Mouse (Mus musculus) heart, embryonic 12.5 days (tissue): ENCODE results near the gene Brk1. TPM values are rescaled to one million over a fixed set of nuclear protein-coding genes. Genes with fewer than 3 reads are reported as not detected.
A peak's percentile ranks its signal among the peaks of the same experiment; 100 is the strongest.

ENCODE experiments used
- ATAC-seq: fragments of 200-750 bp; cut with Nextera tagmentation; 2 replicates; pipeline ENCODE4 v1.8.0; 2017; ENCODE audit warnings: moderate TSS enrichment, moderate library complexity; ENCODE audit not compliant: insufficient number of reproducible peaks, low FRiP score
- H3K27ac ChIP-seq: fragments of 300-500 bp; sonication (generic); 2 replicates; pipeline ENCODE4 v1.5.1; 2016; ENCODE audit warnings: mild to moderate bottlenecking, moderate library complexity; ENCODE audit not compliant: poor library complexity, severe bottlenecking
- H3K27me3 ChIP-seq: fragments of 300-500 bp; sonication (generic); replicated peaks from 2 replicates; pipeline ENCODE4 v1.6.1; 2016; ENCODE audit warnings: mild to moderate bottlenecking, moderate library complexity
- H3K36me3 ChIP-seq: fragments of 300-500 bp; sonication (generic); 2 replicates; pipeline ENCODE4 v1.6.1; 2016; ENCODE audit warnings: mild to moderate bottlenecking, moderate library complexity
- H3K4me1 ChIP-seq: fragments of 300-500 bp; sonication (generic); replicated peaks from 2 replicates; pipeline ENCODE4 v1.6.1; 2016; ENCODE audit warnings: mild to moderate bottlenecking
- H3K4me2 ChIP-seq: fragments of 300-500 bp; sonication (generic); 2 replicates; pipeline ENCODE4 v1.6.1; 2016; ENCODE audit warnings: mild to moderate bottlenecking, moderate library complexity
- H3K4me3 ChIP-seq: fragments of 300-500 bp; sonication (generic); 2 replicates; pipeline ENCODE4 v1.5.1; 2016; ENCODE audit warnings: mild to moderate bottlenecking
- H3K9ac ChIP-seq: fragments of 300-500 bp; sonication (generic); 2 replicates; pipeline ENCODE4 v1.6.1; 2016; ENCODE audit warnings: mild to moderate bottlenecking, moderate library complexity
- H3K9me3 ChIP-seq: fragments of 300-500 bp; sonication (generic); replicated peaks from 2 replicates; pipeline ENCODE4 v1.6.1; 2016; ENCODE audit warnings: mild to moderate bottlenecking, moderate library complexity
- WGBS: fragments of 180-500 bp; shearing (Covaris S2); methylation state at CpG from one replicate; pipeline ENCODE4 v1.1.7; 2016; 5-methylcytosine and 5-hydroxymethylcytosine counted together
- polyA plus RNA-seq: library from polyadenylated mRNA; unstranded; fragments of >200 nt; fragmentation: Nextera tagmentation; extraction: Ambion mirVana; gene quantifications from 2 replicates; pipeline ENCODE4 v1.2.1, GENCODE M21; 2016

Brk1 gene
- 156 and 165 TPM in 2 replicates for polyA plus RNA-seq

DNA sequence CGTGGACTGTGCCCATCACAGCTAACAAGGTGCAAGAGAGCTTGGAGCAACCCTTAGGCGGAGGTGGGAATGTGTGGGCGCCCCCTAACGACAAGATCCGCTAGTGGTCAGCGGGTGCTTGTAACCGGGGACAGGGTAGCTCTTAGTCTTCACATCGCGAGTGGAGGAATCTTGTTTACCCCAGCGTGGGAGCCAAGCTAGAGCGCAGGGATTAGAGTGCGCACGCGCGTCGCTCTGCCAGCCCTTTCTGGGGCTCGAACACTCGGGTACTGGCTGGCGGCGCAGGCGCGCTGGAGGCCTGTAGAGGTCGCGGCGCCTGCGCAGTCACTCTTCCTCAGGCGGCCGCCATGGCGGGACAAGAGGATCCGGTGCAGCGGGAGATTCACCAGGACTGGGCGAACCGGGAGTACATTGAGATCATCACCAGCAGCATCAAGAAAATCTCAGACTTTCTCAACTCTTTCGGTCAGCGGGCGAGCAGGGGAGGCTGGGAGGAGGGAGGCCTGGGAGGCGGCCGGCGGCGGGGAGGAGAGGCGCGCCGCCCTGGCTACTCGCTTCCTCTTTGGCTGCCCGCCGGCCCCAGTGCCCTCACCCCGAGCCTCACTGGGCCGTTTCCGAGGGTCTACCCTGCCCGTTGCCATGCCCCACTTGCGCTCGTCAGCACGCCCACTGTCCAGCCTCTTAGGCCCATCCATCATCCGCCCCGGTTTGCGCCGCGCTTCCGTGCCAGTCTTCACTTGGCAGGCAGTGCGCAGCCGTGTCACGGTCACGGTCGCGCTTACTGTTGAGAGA is at the start of gene Brk1:
Brk1 (plus strand) TSS at position 341 of the 792 bp plus-strand sequence.
- no peaks in the 10 kb centered on the region for H3K27me3 ChIP-seq
- H3K4me1 ChIP-seq, result peaks cover 15% of the 10 kb centered on the region
- peak within 1 kb of the TSS; percentile 78 for H3K27ac ChIP-seq
- no peaks in the 10 kb centered on the region for H3K9me3 ChIP-seq
- H3K36me3 ChIP-seq, result no peaks in the 10 kb centered on the region
- peak within 1 kb of the TSS; percentile 86 for H3K4me2 ChIP-seq
- peak within 1 kb of the TSS; percentile 90 for H3K4me3 ChIP-seq
- H3K9ac ChIP-seq, result peak within 1 kb of the TSS; percentile 93
- peak; percentile 95 for ATAC-seq
- under 1% methylated on average over 65 of the region's 65 CpGs for WGBS

DNA sequence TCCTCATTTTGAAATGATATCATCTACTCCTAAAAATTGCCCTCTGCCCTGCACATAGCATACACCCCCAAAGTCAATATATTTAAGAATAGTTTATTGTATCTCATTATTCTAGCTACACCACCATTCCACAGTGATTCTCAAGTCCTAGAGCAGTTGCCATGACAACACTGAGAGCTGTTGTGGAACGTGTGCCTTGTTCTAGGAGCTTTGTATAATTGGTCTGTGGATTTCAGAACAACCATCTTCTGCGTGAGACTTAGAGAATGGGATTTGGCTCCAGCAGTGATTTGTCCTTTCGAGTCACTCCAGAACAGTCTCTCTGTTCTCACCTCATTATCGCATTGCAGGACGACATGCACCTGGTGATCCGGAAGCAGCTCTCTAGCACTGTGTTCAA is 44.8 kb upstream of the Brk1 start:
- no peak for ATAC-seq
- 78% methylated on average over 6 of the region's 6 CpGs for WGBS

DNA sequence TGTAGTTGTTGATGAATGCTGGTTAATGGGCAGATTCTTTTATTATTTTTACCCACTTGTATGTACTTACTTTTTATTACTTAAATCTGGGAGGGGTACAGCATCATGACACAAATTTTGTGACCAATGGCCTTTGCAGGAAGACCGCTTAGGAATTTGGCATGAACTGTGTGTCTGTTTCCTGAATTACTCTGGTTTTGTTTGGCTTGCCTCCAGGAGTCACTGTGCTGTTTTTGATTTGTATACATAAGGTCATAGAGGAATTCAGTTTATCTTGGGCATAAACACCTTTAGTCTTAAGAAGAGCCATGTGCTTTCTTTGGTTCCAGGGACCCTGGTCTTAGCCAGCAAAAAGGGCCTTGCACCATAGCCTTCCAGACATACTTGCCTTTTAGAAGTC is 40.0 kb upstream of the Brk1 start:
- Histone ChIP-seq H3K9me3 (no peaks in the 10 kb centered on the region), H3K4me3 (no peak overlapping the region), H3K27me3 (no peaks in the 10 kb centered on the region), H3K4me1 (no peaks in the 10 kb centered on the region), H3K9ac (no peak overlapping the region), H3K27ac (no peak overlapping the region), H3K4me2 (no peak overlapping the region), H3K36me3 (peaks cover 50% of the 10 kb centered on the region)
- WGBS, result 67% methylated on average over 1 of the region's 1 CpGs
- no peak for ATAC-seq

More for the DNA sequence above, 44.8 kb upstream of the Brk1 start:
- Histone ChIP-seq H3K27ac (no peak overlapping the region), H3K4me3 (no peak overlapping the region), H3K4me2 (no peak overlapping the region), H3K9ac (no peak overlapping the region), H3K36me3 (peaks cover 40% of the 10 kb centered on the region), H3K27me3 (no peaks in the 10 kb centered on the region), H3K4me1 (no peaks in the 10 kb centered on the region), H3K9me3 (no peaks in the 10 kb centered on the region)

DNA sequence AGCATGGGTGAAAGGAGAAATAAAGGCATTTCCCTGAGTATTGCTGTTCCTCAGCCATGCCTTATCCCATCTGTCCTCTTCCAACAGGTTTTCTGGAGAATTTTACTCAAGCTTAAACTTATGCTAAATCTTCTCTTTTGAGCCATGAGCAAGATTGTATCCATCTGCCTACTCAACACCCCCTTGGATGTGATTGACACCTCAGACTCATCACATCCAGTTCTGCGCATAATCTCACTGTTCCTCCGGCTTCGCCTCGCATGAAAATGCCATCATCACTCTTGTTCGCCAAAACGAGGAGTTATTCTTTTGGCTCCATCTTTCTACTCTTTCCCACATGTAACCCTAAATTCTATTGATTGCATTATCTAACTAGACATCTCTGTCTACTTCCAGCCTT is 28.5 kb upstream of the Brk1 start:
- ATAC-seq, result no peak
- H3K9me3 ChIP-seq, result no peaks in the 10 kb centered on the region
- H3K27ac ChIP-seq, result no peak overlapping the region
- no peak overlapping the region for H3K4me2 ChIP-seq
- peaks cover 60% of the 10 kb centered on the region for H3K36me3 ChIP-seq
- no peak overlapping the region for H3K4me3 ChIP-seq
- H3K9ac ChIP-seq, result no peak overlapping the region
- H3K4me1 ChIP-seq, result no peaks in the 10 kb centered on the region
- WGBS, result 94% methylated on average over 6 of the region's 6 CpGs
- H3K27me3 ChIP-seq, result no peaks in the 10 kb centered on the region

GRCm38 (mm10) chr6:113579306-113579705 is 25.3 kb upstream of the Brk1 start:
- WGBS, result 92% methylated on average over 3 of the region's 3 CpGs
- Histone ChIP-seq H3K27me3 (no peaks in the 10 kb centered on the region), H3K27ac (no peak overlapping the region), H3K36me3 (peaks cover 55% of the 10 kb centered on the region), H3K4me1 (no peaks in the 10 kb centered on the region), H3K9me3 (no peaks in the 10 kb centered on the region), H3K4me3 (no peak overlapping the region), H3K9ac (no peak overlapping the region), H3K4me2 (no peak overlapping the region)
- no peak for ATAC-seq

GRCm38 (mm10) chr6:113583023-113583422 is 21.5 kb upstream of the Brk1 start:
- H3K4me3 ChIP-seq, result no peak overlapping the region
- no peak for ATAC-seq
- 85% methylated on average over 4 of the region's 4 CpGs for WGBS

GRCm38 (mm10) chr6:113585065-113585464 is 19.5 kb upstream of the Brk1 start:
- 91% methylated on average over 5 of the region's 5 CpGs for WGBS
- Histone ChIP-seq H3K27me3 (no peaks in the 10 kb centered on the region), H3K27ac (no peak overlapping the region), H3K4me1 (no peaks in the 10 kb centered on the region), H3K36me3 (peaks cover 29% of the 10 kb centered on the region), H3K9ac (no peak overlapping the region), H3K4me3 (no peak overlapping the region), H3K9me3 (no peaks in the 10 kb centered on the region), H3K4me2 (no peak overlapping the region)
- no peak for ATAC-seq

More at GRCm38 (mm10) chr6:113583023-113583422, 21.5 kb upstream of the Brk1 start:
- no peaks in the 10 kb centered on the region for H3K9me3 ChIP-seq
- H3K36me3 ChIP-seq, result peaks cover 34% of the 10 kb centered on the region
- no peaks in the 10 kb centered on the region for H3K27me3 ChIP-seq
- no peak overlapping the region for H3K4me2 ChIP-seq
- H3K4me1 ChIP-seq, result no peaks in the 10 kb centered on the region
- H3K9ac ChIP-seq, result no peak overlapping the region
- H3K27ac ChIP-seq, result no peak overlapping the region

- Histone ChIP-seq H3K4me1 (no peaks in the 10 kb centered on the region), H3K27me3 (no peaks in the 10 kb centered on the region), H3K27ac (no peak overlapping the region), H3K4me3 (no peak overlapping the region), H3K9ac (no peak overlapping the region), H3K4me2 (no peak overlapping the region), H3K9me3 (no peaks in the 10 kb centered on the region), H3K36me3 (peaks cover 31% of the 10 kb centered on the region)
- ATAC-seq, result no peak
- 65% methylated on average over 5 of the region's 5 CpGs for WGBS
Observed at GRCm38 (mm10) chr6:113586466-113587183, 17.9 kb upstream of the Brk1 start.

GRCm38 (mm10) chr6:113592637-113593036 is 11.9 kb upstream of the Brk1 start:
- ATAC-seq, result no peak
- 86% methylated on average over 2 of the region's 2 CpGs for WGBS
- Histone ChIP-seq H3K9me3 (no peaks in the 10 kb centered on the region), H3K27ac (no peak overlapping the region), H3K27me3 (no peaks in the 10 kb centered on the region), H3K9ac (no peak overlapping the region), H3K36me3 (peaks cover 20% of the 10 kb centered on the region), H3K4me3 (no peak overlapping the region), H3K4me1 (no peaks in the 10 kb centered on the region), H3K4me2 (no peak overlapping the region)

GRCm38 (mm10) chr6:113597945-113598344 is 6.6 kb upstream of the Brk1 start:
- H3K9me3 ChIP-seq, result no peaks in the 10 kb centered on the region
- H3K4me1 ChIP-seq, result no peaks in the 10 kb centered on the region
- H3K4me3 ChIP-seq, result no peak overlapping the region
- H3K27ac ChIP-seq, result no peak overlapping the region
- H3K27me3 ChIP-seq, result no peaks in the 10 kb centered on the region
- H3K36me3 ChIP-seq, result peaks cover 3% of the 10 kb centered on the region; the same call in 1 of the 2 replicates
- no peak for ATAC-seq
- 86% methylated on average over 4 of the region's 4 CpGs for WGBS
- no peak overlapping the region for H3K9ac ChIP-seq
- no peak overlapping the region for H3K4me2 ChIP-seq

GRCm38 (mm10) chr6:113599833-113600232 is 4.7 kb upstream of the Brk1 start:
- WGBS, result 75% methylated on average over 5 of the region's 5 CpGs
- Histone ChIP-seq H3K27me3 (no peaks in the 10 kb centered on the region), H3K4me1 (no peaks in the 10 kb centered on the region), H3K9ac (no peak overlapping the region), H3K36me3 (peaks cover 3% of the 10 kb centered on the region; the same call in 1 of the 2 replicates), H3K4me3 (no peak overlapping the region), H3K27ac (no peak overlapping the region), H3K9me3 (no peaks in the 10 kb centered on the region), H3K4me2 (no peak overlapping the region)
- no peak for ATAC-seq
